Mouse (Mus musculus): ENCODE measurements around the gene Spint2. TPM values are rescaled to one million over a fixed set of nuclear protein-coding genes. Genes with fewer than 3 reads are reported as not detected.

The Spint2 gene
- polyA plus RNA-seq (2015; fragmentation: Nextera tagmentation; extraction: Ambion mirVana): 309 and 317 TPM in 2 replicates

DNA sequence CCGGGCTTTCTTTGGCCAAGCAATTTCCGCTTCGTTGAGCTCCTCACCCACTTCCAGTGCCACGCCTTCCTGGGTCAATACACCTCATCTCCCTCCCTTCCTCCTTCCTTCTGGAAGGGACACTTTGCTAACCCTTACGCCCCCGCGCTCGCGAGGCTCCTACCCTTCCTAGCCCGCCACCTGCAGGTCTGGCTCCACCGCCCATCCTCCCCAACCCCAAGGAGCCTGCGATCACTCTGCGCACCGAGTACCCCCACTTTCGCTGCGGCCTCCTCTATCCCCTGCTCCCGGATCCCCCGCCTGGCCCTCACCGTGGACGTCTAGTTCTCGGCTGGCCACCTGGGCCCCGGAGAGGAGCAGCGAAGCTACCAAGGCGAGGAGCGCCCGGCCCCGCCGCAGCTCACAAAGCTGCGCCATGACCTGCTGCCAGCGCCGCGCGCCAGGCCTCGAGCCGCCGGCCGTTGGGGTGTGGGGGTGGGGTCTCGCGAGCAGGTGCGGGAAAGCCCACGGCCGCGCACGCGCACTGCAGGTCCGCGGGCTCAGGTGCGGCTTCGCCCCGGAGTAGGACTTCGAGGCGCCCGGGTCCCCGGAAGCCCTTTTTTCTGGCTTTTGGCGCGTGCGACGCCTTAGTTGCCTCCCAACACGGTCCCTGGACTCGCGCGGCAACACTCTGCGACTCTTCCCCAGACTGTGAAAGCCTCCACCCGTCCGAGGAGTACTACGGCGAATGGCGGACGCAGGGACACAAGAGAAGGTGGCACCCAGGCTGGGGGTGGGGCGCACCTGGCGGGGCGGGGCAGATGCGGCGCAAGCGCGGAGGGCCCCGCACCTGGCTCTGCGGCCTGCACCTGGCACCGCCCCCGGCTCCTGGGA is at the start of gene Spint2:
Gene Spint2 (minus strand): TSS at position 712 of the 873 bp plus-strand sequence.
- ATAC-seq (ENCODE audit: low read depth): peak; percentile 92
- no peaks in the 10 kb centered on the region for H3K9me3 ChIP-seq (ENCODE audit: control insufficient read depth, low read length)

GRCm38 (mm10) chr7:29328984-29329383 is 47.3 kb upstream of the Spint2 start:
- Histone ChIP-seq H3K9me3 (ENCODE audit: control insufficient read depth, low read length) (no peaks in the 10 kb centered on the region), H3K9ac (ENCODE audit: low read length) (no peak overlapping the region), H3K27ac (ENCODE audit: low read length) (no peak overlapping the region), H3K4me3 (ENCODE audit: low read length) (no peak overlapping the region), H3K4me2 (ENCODE audit: low read depth, low read length) (no peak overlapping the region), H3K27me3 (ENCODE audit: control insufficient read depth, insufficient read depth, low read depth, low read length) (no peaks in the 10 kb centered on the region), H3K4me1 (replicated peaks; ENCODE audit: control insufficient read depth, insufficient read depth, low read length) (no peaks in the 10 kb centered on the region; the same call in 1 of the 2 replicates), H3K36me3 (ENCODE audit: control insufficient read depth, insufficient read depth, low read length) (peaks cover 44% of the 10 kb centered on the region)
- no peak for ATAC-seq (ENCODE audit: low read depth)
- 92% methylated on average over 16 of the region's 16 CpGs for WGBS

More for the DNA sequence above, at the start of gene Spint2:
- H3K27me3 ChIP-seq (ENCODE audit: control insufficient read depth, insufficient read depth, low read depth, low read length): peaks cover 11% of the 10 kb centered on the region
- peak within 1 kb of the TSS; percentile 82 for H3K9ac ChIP-seq (ENCODE audit: low read length)
- peak within 1 kb of the TSS; percentile 68 for H3K4me3 ChIP-seq (ENCODE audit: low read length)
- H3K4me1 ChIP-seq (replicated peaks; ENCODE audit: control insufficient read depth, insufficient read depth, low read length): peaks cover 11% of the 10 kb centered on the region
- H3K4me2 ChIP-seq (ENCODE audit: low read depth, low read length): peak within 1 kb of the TSS; percentile 83
- H3K27ac ChIP-seq (ENCODE audit: low read length): peak within 1 kb of the TSS; percentile 91
- WGBS: under 1% methylated on average over 75 of the region's 80 CpGs
- no peaks in the 10 kb centered on the region for H3K36me3 ChIP-seq (ENCODE audit: control insufficient read depth, insufficient read depth, low read length)

- H3K4me3 ChIP-seq (ENCODE audit: low read length): no peak overlapping the region
- no peak overlapping the region for H3K27ac ChIP-seq (ENCODE audit: low read length)
- no peak overlapping the region for H3K9ac ChIP-seq (ENCODE audit: low read length)
- no peak overlapping the region for H3K4me2 ChIP-seq (ENCODE audit: low read depth, low read length)
- 77% methylated on average over 6 of the region's 6 CpGs for WGBS
- no peaks in the 10 kb centered on the region for H3K4me1 ChIP-seq (replicated peaks; ENCODE audit: control insufficient read depth, insufficient read depth, low read length)
- no peaks in the 10 kb centered on the region for H3K9me3 ChIP-seq (ENCODE audit: control insufficient read depth, low read length)
- peaks cover 47% of the 10 kb centered on the region for H3K36me3 ChIP-seq (ENCODE audit: control insufficient read depth, insufficient read depth, low read length)
- H3K27me3 ChIP-seq (ENCODE audit: control insufficient read depth, insufficient read depth, low read depth, low read length): no peaks in the 10 kb centered on the region
- ATAC-seq (ENCODE audit: low read depth): no peak
Measured at GRCm38 (mm10) chr7:29327087-29327486, 45.4 kb upstream of the Spint2 start.

GRCm38 (mm10) chr7:29319337-29320307 is 37.9 kb upstream of the Spint2 start:
- Histone ChIP-seq H3K4me1 (replicated peaks; ENCODE audit: control insufficient read depth, insufficient read depth, low read length) (peaks cover 45% of the 10 kb centered on the region), H3K9ac (ENCODE audit: low read length) (peak overlapping the region; percentile 25), H3K9me3 (ENCODE audit: control insufficient read depth, low read length) (no peaks in the 10 kb centered on the region), H3K27ac (ENCODE audit: low read length) (peak overlapping the region; percentile 81), H3K4me3 (ENCODE audit: low read length) (peak overlapping the region; percentile 36), H3K27me3 (ENCODE audit: control insufficient read depth, insufficient read depth, low read depth, low read length) (no peaks in the 10 kb centered on the region), H3K4me2 (ENCODE audit: low read depth, low read length) (peak overlapping the region; percentile 42), H3K36me3 (ENCODE audit: control insufficient read depth, insufficient read depth, low read length) (peaks cover 13% of the 10 kb centered on the region)
- WGBS: 14% methylated on average over 19 of the region's 19 CpGs
- no peak for ATAC-seq (ENCODE audit: low read depth)

GRCm38 (mm10) chr7:29318115-29318911 is 36.6 kb upstream of the Spint2 start:
- H3K4me1 ChIP-seq (replicated peaks; ENCODE audit: control insufficient read depth, insufficient read depth, low read length): peaks cover 45% of the 10 kb centered on the region
- H3K27me3 ChIP-seq (ENCODE audit: control insufficient read depth, insufficient read depth, low read depth, low read length): no peaks in the 10 kb centered on the region
- H3K4me2 ChIP-seq (ENCODE audit: low read depth, low read length): peak overlapping the region; percentile 42
- H3K4me3 ChIP-seq (ENCODE audit: low read length): peak overlapping the region; percentile 36
- peak; percentile 70 for ATAC-seq (ENCODE audit: low read depth)
- no peaks in the 10 kb centered on the region for H3K9me3 ChIP-seq (ENCODE audit: control insufficient read depth, low read length)
- peak overlapping the region; percentile 25 for H3K9ac ChIP-seq (ENCODE audit: low read length)
- peak overlapping the region; percentile 81 for H3K27ac ChIP-seq (ENCODE audit: low read length)
- H3K36me3 ChIP-seq (ENCODE audit: control insufficient read depth, insufficient read depth, low read length): peaks cover 5% of the 10 kb centered on the region
- 4% methylated on average over 18 of the region's 18 CpGs for WGBS

DNA sequence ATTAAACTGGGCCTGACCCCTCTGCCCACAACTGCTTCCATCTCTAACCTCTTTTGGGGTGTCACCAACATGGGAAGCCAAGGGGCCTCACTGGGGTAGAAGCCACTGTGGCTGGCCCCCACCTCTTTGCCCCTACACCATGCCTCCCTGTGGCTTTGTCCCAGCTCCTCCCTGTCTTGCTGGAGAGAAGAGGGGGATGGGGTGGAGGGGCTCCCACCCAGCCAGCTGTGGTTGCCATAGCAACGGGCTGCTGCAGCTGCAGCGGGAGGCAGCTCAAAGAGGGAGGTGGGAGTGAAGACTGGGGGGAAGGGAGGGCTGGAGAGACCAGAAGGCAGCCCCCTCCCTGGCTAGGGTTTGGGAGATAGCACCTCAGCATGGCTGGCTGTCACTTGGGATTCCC is 35.8 kb upstream of the Spint2 start:
- Histone ChIP-seq H3K27me3 (ENCODE audit: control insufficient read depth, insufficient read depth, low read depth, low read length) (no peaks in the 10 kb centered on the region), H3K4me3 (ENCODE audit: low read length) (no peak overlapping the region), H3K9me3 (ENCODE audit: control insufficient read depth, low read length) (no peaks in the 10 kb centered on the region), H3K9ac (ENCODE audit: low read length) (no peak overlapping the region), H3K27ac (ENCODE audit: low read length) (peak overlapping the region; percentile 81), H3K4me1 (replicated peaks; ENCODE audit: control insufficient read depth, insufficient read depth, low read length) (peaks cover 45% of the 10 kb centered on the region), H3K36me3 (ENCODE audit: control insufficient read depth, insufficient read depth, low read length) (no peaks in the 10 kb centered on the region), H3K4me2 (ENCODE audit: low read depth, low read length) (peak overlapping the region; percentile 29; the same call in 1 of the 2 replicates)
- peak; percentile 67 for ATAC-seq (ENCODE audit: low read depth)
- WGBS: 0% methylated on average over 2 of the region's 2 CpGs

DNA sequence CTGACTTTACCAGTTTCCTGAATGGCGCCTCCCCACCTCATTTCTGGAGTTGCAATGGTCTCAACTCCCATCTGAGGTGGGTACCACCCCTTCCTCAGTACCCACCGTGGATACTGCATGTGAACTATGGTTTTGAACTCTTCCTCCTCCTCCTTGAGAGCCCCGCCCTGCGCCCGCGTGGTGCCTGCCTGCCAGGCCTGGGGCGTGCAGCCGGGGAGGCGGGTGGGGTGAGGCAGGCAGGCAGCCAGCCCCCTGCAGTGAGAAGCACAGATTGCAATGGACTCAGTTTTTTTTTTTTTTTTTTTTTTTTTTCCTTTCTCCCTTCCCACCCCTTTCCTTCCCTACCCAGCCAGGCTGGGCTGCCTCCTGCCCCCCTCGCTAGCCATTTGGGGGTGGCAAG is 35.3 kb upstream of the Spint2 start:
- Histone ChIP-seq H3K4me2 (ENCODE audit: low read depth, low read length) (peak overlapping the region; percentile 29; the same call in 1 of the 2 replicates), H3K36me3 (ENCODE audit: control insufficient read depth, insufficient read depth, low read length) (no peaks in the 10 kb centered on the region), H3K27me3 (ENCODE audit: control insufficient read depth, insufficient read depth, low read depth, low read length) (no peaks in the 10 kb centered on the region), H3K9me3 (ENCODE audit: control insufficient read depth, low read length) (no peaks in the 10 kb centered on the region), H3K4me3 (ENCODE audit: low read length) (no peak overlapping the region), H3K4me1 (replicated peaks; ENCODE audit: control insufficient read depth, insufficient read depth, low read length) (peaks cover 45% of the 10 kb centered on the region), H3K9ac (ENCODE audit: low read length) (no peak overlapping the region), H3K27ac (ENCODE audit: low read length) (peak overlapping the region; percentile 81)
- WGBS: 2% methylated on average over 10 of the region's 10 CpGs
- peak; percentile 57 for ATAC-seq (ENCODE audit: low read depth)

- Histone ChIP-seq H3K9ac (ENCODE audit: low read length) (no peak overlapping the region), H3K27me3 (ENCODE audit: control insufficient read depth, insufficient read depth, low read depth, low read length) (no peaks in the 10 kb centered on the region; the same call in 1 of the 2 replicates), H3K4me2 (ENCODE audit: low read depth, low read length) (no peak overlapping the region), H3K4me3 (ENCODE audit: low read length) (no peak overlapping the region), H3K27ac (ENCODE audit: low read length) (peak overlapping the region; percentile 81), H3K9me3 (ENCODE audit: control insufficient read depth, low read length) (no peaks in the 10 kb centered on the region), H3K36me3 (ENCODE audit: control insufficient read depth, insufficient read depth, low read length) (no peaks in the 10 kb centered on the region), H3K4me1 (replicated peaks; ENCODE audit: control insufficient read depth, insufficient read depth, low read length) (peaks cover 45% of the 10 kb centered on the region)
- 53% methylated on average over 17 of the region's 17 CpGs for WGBS
- ATAC-seq (ENCODE audit: low read depth): no peak; the same call in 1 of the 2 replicates
Measured at GRCm38 (mm10) chr7:29316137-29316734, 34.5 kb upstream of the Spint2 start.

All from lung, embryonic 16.5 days (tissue).